Mouse (Mus musculus) ES-Bruce4 (cell line): ENCODE measurements around the gene Sh3bp4. TPM values are rescaled to one million over a fixed set of nuclear protein-coding genes. Genes with fewer than 3 reads are reported as not detected.

Source experiments
- H3K27ac ChIP-seq: 2 replicates; pipeline ENCODE4 v1.5.1; 2012; ENCODE audit warnings: low read length, inconsistent platforms; ENCODE audit not compliant: insufficient read depth
- H3K27me3 ChIP-seq: 2 replicates; pipeline ENCODE4 v1.6.1; 2012; ENCODE audit warnings: mild to moderate bottlenecking, low read length, inconsistent platforms; ENCODE audit not compliant: control insufficient read depth, poor library complexity, insufficient read depth, severe bottlenecking
- H3K36me3 ChIP-seq: 2 replicates; pipeline ENCODE4 v1.6.1; 2012; ENCODE audit warnings: inconsistent platforms, mild to moderate bottlenecking, low read length, moderate library complexity; ENCODE audit not compliant: control insufficient read depth, poor library complexity, insufficient read depth, severe bottlenecking
- H3K4me1 ChIP-seq: one replicate; pipeline ENCODE4 v1.8.1; 2011; ENCODE audit warnings: low read length; ENCODE audit not compliant: control insufficient read depth, insufficient read depth
- H3K4me3 ChIP-seq: 2 replicates; pipeline ENCODE4 v1.5.1; 2011; ENCODE audit warnings: low read depth, mild to moderate bottlenecking, low read length
- H3K9ac ChIP-seq: 2 replicates; pipeline ENCODE4 v1.6.1; 2012; ENCODE audit warnings: low read depth, mild to moderate bottlenecking, inconsistent platforms; ENCODE audit not compliant: poor library complexity, severe bottlenecking
- H3K9me3 ChIP-seq: replicated peaks from 2 replicates; pipeline ENCODE4 v1.6.1; 2012; ENCODE audit warnings: mild to moderate bottlenecking, low read length, inconsistent platforms; ENCODE audit not compliant: control insufficient read depth, poor library complexity, insufficient read depth, severe bottlenecking
- CTCF ChIP-seq: IDR thresholded peaks from one replicate; pipeline ENCODE4 v1.8.1; 2011; ENCODE audit warnings: low read depth, low read length
- EP300 ChIP-seq: IDR thresholded peaks from 2 replicates; pipeline ENCODE4 v1.6.1; 2011; ENCODE audit warnings: low read depth, low read length; ENCODE audit not compliant: insufficient read depth
- POLR2A ChIP-seq: IDR thresholded peaks from one replicate; pipeline ENCODE4 v1.8.1; 2011; ENCODE audit warnings: low read length; ENCODE audit not compliant: insufficient read depth
- polyA plus RNA-seq: library from polyadenylated mRNA; stranded (reverse); fragments of >200 nt; gene quantifications from 2 replicates; pipeline ENCODE4 v1.2.4, GENCODE M21; 2011; ENCODE audit warnings: low read depth; ENCODE audit not compliant: missing spikeins, insufficient read depth, insufficient read length

Sh3bp4 gene
- polyA plus RNA-seq, 1 experiment: 32.1 TPM

DNA sequence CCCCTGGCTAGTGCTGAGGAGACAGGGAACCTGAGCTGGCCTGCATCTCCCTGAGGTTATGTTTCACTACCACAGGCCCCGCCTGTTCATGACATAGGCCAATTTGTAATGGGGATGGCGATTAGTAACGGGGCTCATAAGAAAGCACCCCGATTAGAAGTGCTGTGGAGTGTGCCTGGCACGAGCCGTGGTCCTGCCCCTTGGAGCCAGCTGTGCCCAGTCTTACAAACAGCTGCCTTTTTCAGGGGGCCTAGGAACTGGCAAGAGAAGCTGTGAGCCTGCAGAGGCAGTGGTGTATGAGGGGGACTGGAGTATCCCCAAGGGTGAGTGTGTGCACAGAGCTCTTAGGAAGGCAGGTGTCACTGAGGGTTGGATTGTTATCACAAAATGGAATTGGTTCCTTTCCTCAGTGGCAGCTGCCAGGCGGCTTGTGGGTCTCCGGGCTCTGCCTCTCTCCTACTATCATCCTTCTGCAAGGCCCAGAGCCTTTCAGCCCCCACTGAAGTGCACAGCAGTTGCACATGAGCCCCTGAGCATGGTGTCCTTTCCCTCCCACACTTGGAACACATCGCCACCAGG is 16.4 kb downstream of the Sh3bp4 start:
- Histone ChIP-seq H3K9me3 (no peaks in the 10 kb centered on the region), H3K4me3 (no peak overlapping the region), H3K4me1 (peaks cover 21% of the 10 kb centered on the region), H3K9ac (no peak overlapping the region), H3K27ac (no peak overlapping the region), H3K27me3 (no peaks in the 10 kb centered on the region), H3K36me3 (no peaks in the 10 kb centered on the region)
- TF ChIP-seq POLR2A: no peak

DNA sequence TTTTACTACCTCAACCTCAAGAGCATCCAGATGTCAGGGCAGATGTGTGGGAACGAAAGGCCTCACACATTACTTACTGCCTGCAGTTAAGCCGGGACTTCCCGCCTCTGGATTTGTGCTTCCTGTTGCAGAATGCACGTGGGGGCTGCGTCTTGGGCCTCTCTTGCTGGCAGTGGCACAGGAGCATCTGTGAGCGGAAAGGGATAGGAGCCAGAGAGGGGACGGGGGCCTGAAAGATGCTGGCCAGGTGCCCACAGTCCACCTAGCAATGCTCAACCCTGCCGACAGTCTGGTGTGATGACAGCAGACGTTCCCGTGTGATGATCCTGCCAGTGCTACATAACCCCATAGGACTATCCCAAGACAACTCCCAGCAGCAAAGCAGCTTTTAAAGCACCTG is 17.9 kb downstream of the Sh3bp4 start:
- Histone ChIP-seq H3K4me3 (no peak overlapping the region), H3K27me3 (no peaks in the 10 kb centered on the region), H3K4me1 (peaks cover 23% of the 10 kb centered on the region), H3K9me3 (no peaks in the 10 kb centered on the region), H3K36me3 (no peaks in the 10 kb centered on the region), H3K27ac (no peak overlapping the region), H3K9ac (no peak overlapping the region)
- TF ChIP-seq EP300: no peak
- no peak for TF ChIP-seq CTCF
- no peak for TF ChIP-seq POLR2A

GRCm38 (mm10) chr1:89088748-89089288 is 18.6 kb downstream of the Sh3bp4 start:
- H3K27ac ChIP-seq: no peak overlapping the region
- H3K4me1 ChIP-seq: peaks cover 26% of the 10 kb centered on the region
- TF ChIP-seq POLR2A (no peak), CTCF (no peak), EP300 (no peak)

DNA sequence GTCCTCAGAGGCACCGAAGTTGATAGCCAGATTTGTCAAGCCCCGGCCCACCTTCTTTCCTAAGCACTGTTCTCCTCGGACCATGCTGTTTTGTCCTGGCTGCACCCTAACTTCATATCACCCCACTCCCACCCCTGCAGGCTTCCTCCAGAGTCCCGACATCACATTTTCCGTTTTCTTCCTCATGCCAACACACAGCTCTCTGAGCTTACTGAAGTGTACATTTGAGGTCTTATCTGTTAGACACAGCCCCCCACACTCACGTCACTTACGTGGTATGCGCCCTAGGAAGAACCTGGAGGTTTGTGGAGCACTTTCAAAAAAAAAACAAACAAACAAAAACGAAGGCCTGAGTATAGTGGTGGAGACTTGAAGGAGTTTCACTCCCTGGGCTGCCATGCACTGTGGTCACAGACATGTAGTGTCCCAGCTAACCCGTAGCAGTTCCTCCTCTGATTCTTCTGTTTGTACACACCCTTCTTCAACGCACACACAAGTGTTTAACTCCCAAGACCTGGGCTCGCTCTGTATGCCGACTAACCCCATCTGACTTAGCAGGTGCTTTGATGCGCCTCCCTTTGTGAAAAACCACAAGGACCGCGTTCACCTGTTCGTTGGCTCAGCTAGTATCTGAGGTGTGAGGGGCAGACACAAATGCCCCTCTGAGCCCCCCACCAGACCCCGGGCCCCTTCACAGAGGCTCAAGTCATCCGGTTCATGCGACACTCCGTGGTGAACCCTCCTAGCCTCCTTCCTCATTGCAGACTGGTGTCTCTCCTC is 19.8 kb downstream of the Sh3bp4 start:
- H3K4me1 ChIP-seq: peaks cover 33% of the 10 kb centered on the region

More at GRCm38 (mm10) chr1:89088748-89089288, 18.6 kb downstream of the Sh3bp4 start:
- Histone ChIP-seq H3K27me3 (no peaks in the 10 kb centered on the region), H3K36me3 (no peaks in the 10 kb centered on the region), H3K9ac (no peak overlapping the region), H3K9me3 (no peaks in the 10 kb centered on the region), H3K4me3 (no peak overlapping the region)

GRCm38 (mm10) chr1:89090676-89091075 is 20.5 kb downstream of the Sh3bp4 start:
- Histone ChIP-seq H3K36me3 (no peaks in the 10 kb centered on the region), H3K27ac (peak overlapping the region; percentile 25; the same call in 1 of the 2 replicates), H3K4me1 (peaks cover 35% of the 10 kb centered on the region), H3K9ac (no peak overlapping the region), H3K9me3 (no peaks in the 10 kb centered on the region), H3K27me3 (no peaks in the 10 kb centered on the region), H3K4me3 (no peak overlapping the region)
- no peak for TF ChIP-seq POLR2A
- TF ChIP-seq CTCF: no peak
- no peak for TF ChIP-seq EP300

More for the DNA sequence above, 19.8 kb downstream of the Sh3bp4 start:
- H3K27ac ChIP-seq: no peak overlapping the region
- H3K4me3 ChIP-seq: no peak overlapping the region
- TF ChIP-seq POLR2A (no peak), CTCF (no peak), EP300 (no peak)
- no peaks in the 10 kb centered on the region for H3K27me3 ChIP-seq
- H3K9ac ChIP-seq: 0 out of 2 replicates have a peak overlapping the region, but pooled peaks have one; percentile 5
- no peaks in the 10 kb centered on the region for H3K36me3 ChIP-seq
- H3K9me3 ChIP-seq: no peaks in the 10 kb centered on the region

DNA sequence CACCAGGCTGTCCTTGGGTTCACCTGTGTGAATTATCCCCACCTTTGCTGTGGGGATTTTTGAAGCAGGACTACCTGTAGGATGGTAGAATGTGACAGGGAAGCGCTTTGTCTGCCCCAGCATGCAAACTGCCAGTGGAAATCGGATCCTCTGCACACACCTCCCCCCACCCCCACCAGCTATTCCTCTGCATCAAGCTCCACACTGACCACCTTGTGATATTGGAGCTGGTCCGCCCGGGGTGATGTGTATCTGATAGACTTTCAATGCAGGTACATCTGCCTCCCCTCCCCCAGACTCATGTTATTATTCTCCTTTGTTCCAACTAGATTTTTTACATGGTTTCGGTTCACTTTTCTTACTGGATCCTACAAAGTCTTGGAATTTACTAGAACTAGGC is 21.8 kb downstream of the Sh3bp4 start:
- H3K4me3 ChIP-seq: no peak overlapping the region
- no peaks in the 10 kb centered on the region for H3K27me3 ChIP-seq
- H3K27ac ChIP-seq: peak overlapping the region; percentile 66
- no peaks in the 10 kb centered on the region for H3K36me3 ChIP-seq
- no peaks in the 10 kb centered on the region for H3K9me3 ChIP-seq
- H3K4me1 ChIP-seq: peaks cover 34% of the 10 kb centered on the region
- H3K9ac ChIP-seq: no peak overlapping the region
- TF ChIP-seq EP300 (peak; percentile 75), CTCF (no peak)
